Mouse (Mus musculus) megakaryocyte, embryonic 14.5 days (primary cell): ENCODE data around the gene 1700037H04Rik.

Experiments used
- FLI1 ChIP-seq: IDR thresholded peaks from 2 replicates; pipeline ENCODE4 v1.6.1; 2012; ENCODE audit warnings: low read length, inconsistent platforms, mixed read lengths
- GATA1 ChIP-seq: IDR thresholded peaks from 3 replicates; pipeline ENCODE4 v1.6.1; 2012; ENCODE audit warnings: mixed read lengths, low read length, inconsistent platforms, borderline replicate concordance

- TF ChIP-seq GATA1 = no peak
- no peak for TF ChIP-seq FLI1
Measured at GRCm38 (mm10) chr2:131179246-131179886, 19.5 kb upstream of the 1700037H04Rik start.
